Mouse (Mus musculus) gastrocnemius, adult 2 months (tissue): ENCODE measurements around the gene Arsk. TPM values are rescaled to one million over a fixed set of nuclear protein-coding genes. Genes with fewer than 3 reads are reported as not detected.

Experiments
- DNase-seq: peaks from one replicate; pipeline ENCODE4 v3.0.0; 2022
- H3K27ac ChIP-seq: fragments of 200-600 bp; 2 replicates; pipeline ENCODE4 v1.8.1; 2022; ENCODE audit warnings: mild to moderate bottlenecking
- H3K4me3 ChIP-seq: fragments of 200-600 bp; 2 replicates; pipeline ENCODE4 v1.8.1; 2022; ENCODE audit warnings: mild to moderate bottlenecking, moderate library complexity
- CTCF ChIP-seq: fragments of 200-600 bp; IDR thresholded peaks from 2 replicates; pipeline ENCODE4 v1.8.1; 2022; ENCODE audit warnings: antibody characterized with exemption, mild to moderate bottlenecking, moderate library complexity
- intact Hi-C: fragments of 180-260 bp; cut with DNase I; formaldehyde crosslinking; loops from one replicate; pipeline ENCODE4 v1.15.1; 2025
- total RNA-seq, 2 experiments: library from RNA; stranded (reverse); gene quantifications; 2 replicates each; pipeline ENCODE4 v1.2.3; 2021

Gene Arsk
- total RNA-seq, 2 experiments from 2014 or later: 3.5 to 6.7 TPM

GRCm38 (mm10) chr13:76062569-76062968, 35.9 kb downstream of the Arsk start:
- intact Hi-C loops: no loop called here
- Histone ChIP-seq H3K27ac (no peak overlapping the region), H3K4me3 (no peak overlapping the region)
- no peak for DNase-seq
- no peak for TF ChIP-seq CTCF

DNA sequence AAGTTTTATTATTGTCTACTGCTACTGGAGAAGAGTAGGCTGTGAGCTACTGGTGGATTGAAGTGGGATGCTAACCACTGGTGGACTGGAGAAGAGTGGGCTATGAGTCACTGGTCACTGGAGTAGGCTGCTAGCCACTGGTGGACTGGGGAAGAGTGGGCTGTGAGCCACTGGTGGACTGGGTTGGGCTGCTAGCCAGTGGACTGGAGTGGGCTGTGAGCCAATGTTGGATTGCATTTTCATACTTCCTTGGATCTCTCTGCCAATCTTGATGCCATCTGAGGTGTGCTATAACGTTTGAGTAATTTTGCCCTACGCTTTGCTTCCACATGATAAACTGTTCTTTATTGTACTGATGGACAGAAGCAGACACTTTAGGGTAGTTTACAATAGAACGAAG, 36.3 kb downstream of the Arsk start:
- H3K27ac ChIP-seq: no peak overlapping the region
- no peak for DNase-seq
- intact Hi-C loops: no loop called here
- no peak overlapping the region for H3K4me3 ChIP-seq
- no peak for TF ChIP-seq CTCF

- no peak overlapping the region for H3K4me3 ChIP-seq
- no peak for DNase-seq
- TF ChIP-seq CTCF: no peak
- no peak overlapping the region for H3K27ac ChIP-seq
- intact Hi-C loops: no loop called here
Observed at GRCm38 (mm10) chr13:76059591-76059990, 38.9 kb downstream of the Arsk start.

GRCm38 (mm10) chr13:76057267-76058069, 41.0 kb downstream of the Arsk start:
- no peak overlapping the region for H3K4me3 ChIP-seq
- no peak for TF ChIP-seq CTCF
- H3K27ac ChIP-seq: no peak overlapping the region
- intact Hi-C loops: no loop called here
- DNase-seq: no peak

- DNase-seq: no peak
- TF ChIP-seq CTCF: no peak
Observed at GRCm38 (mm10) chr13:76056896-76057266, 41.6 kb downstream of the Arsk start, which contains the start of gene Gpr150. Gpr150 (minus strand) TSS chr13:76056996.

DNA sequence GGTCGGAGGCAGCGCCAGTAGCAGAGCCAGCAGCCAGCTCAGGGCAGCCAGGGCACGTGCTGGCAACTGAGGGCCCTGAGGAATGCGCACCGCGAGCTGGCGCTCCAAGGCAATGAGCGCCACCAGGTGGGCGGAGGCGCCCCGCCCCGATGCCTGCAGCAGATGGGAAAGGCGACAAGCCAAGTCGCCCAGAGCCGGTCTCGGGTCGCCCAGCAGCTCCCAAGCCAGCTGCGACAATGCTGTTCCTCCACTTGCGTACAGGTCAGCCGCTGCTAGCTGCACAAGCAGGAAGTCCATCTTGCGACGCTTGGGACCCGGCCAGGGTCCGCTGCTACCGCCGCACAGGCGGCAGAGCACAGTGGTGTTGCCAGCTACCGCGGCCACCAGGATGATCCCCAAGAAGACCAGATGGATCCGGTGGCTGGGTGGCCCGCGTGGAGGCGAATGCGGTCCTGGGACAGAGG, 42.2 kb downstream of the Arsk start:
- peak; percentile 67 for DNase-seq
- peak; percentile 59 for TF ChIP-seq CTCF
- H3K4me3 ChIP-seq: peak overlapping the region; percentile 70
- no peak overlapping the region for H3K27ac ChIP-seq
- intact Hi-C loops: no loop called here

More at GRCm38 (mm10) chr13:76056896-76057266, 41.6 kb downstream of the Arsk start, which contains the start of gene Gpr150:
- Histone ChIP-seq H3K27ac (no peak within 1 kb of the TSS), H3K4me3 (peak within 1 kb of the TSS; percentile 70)
- intact Hi-C loops: no loop called here

DNA sequence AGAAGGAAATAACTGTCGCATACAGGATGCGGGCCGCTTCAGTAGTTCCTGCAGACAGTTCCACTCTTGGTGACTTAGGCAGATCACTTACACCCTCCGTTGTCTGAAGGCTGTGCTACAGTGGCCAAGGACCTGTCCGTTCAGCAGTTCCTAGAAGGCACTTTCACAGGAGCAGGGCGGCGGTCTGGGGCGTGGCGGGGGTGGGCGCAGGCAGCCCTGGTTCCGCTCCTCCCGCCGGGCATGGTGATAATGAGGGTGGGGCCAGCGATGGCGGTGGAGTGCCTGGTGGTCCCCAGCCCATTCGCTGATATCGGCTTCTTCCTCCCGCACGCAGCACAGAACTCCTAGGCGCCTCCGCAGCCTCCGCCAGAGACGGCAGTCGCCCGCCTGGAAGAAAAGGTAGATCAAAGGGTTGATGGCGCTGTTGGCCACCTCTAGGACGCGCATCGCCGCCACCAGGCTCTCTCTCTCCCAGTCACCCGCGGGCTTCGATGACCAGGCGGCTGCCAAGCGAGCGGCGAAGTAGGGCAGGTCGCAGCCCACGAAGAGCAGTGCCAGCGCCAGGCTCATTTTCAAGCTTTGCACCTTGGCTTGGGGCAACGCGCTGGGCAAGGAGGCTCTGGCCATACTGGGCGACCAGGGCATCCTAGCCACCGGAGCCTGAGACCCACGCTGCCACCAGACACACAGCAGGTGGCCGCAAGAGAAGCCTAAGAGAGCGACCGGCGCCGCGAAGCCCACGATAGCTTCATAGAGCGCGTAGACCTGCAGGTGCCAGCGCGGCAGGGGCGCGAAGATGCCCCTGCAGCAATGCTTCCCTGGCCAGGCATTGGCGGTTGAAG, 42.8 kb downstream of the Arsk start:
- peak overlapping the region; percentile 70 for H3K4me3 ChIP-seq
- TF ChIP-seq CTCF: no peak
- no peak overlapping the region for H3K27ac ChIP-seq
- intact Hi-C loops: no loop called here
- DNase-seq: peak; percentile 42

- no peak overlapping the region for H3K27ac ChIP-seq
- DNase-seq: no peak
- TF ChIP-seq CTCF: no peak
- intact Hi-C loops: no loop called here
- no peak overlapping the region for H3K4me3 ChIP-seq
Observed at GRCm38 (mm10) chr13:76044971-76045370, 53.5 kb downstream of the Arsk start.

GRCm38 (mm10) chr13:76042455-76042854, 56.0 kb downstream of the Arsk start:
- no peak overlapping the region for H3K27ac ChIP-seq
- DNase-seq: no peak
- intact Hi-C loops: no loop called here
- no peak overlapping the region for H3K4me3 ChIP-seq
- no peak for TF ChIP-seq CTCF

GRCm38 (mm10) chr13:76024588-76024987, 73.9 kb downstream of the Arsk start:
- DNase-seq: no peak
- intact Hi-C loops: no loop called here
- H3K27ac ChIP-seq: no peak overlapping the region

GRCm38 (mm10) chr13:76021782-76022181, 76.7 kb downstream of the Arsk start:
- TF ChIP-seq CTCF: peak; percentile 49
- intact Hi-C loops: no loop called here
- H3K27ac ChIP-seq: no peak overlapping the region
- no peak overlapping the region for H3K4me3 ChIP-seq
- no peak for DNase-seq

More at GRCm38 (mm10) chr13:76024588-76024987, 73.9 kb downstream of the Arsk start:
- no peak for TF ChIP-seq CTCF
- no peak overlapping the region for H3K4me3 ChIP-seq

- Histone ChIP-seq H3K27ac (peak overlapping the region; percentile 97), H3K4me3 (peak overlapping the region; percentile 97)
- TF ChIP-seq CTCF: no peak
- DNase-seq: no peak
- intact Hi-C loops: loop anchor here (2.0 kb wide), 2 partner anchors 74 to 80 kb away; partner anchors contain the start of genes Arsk and Ttc37
Observed at GRCm38 (mm10) chr13:76018844-76019400, 79.5 kb downstream of the Arsk start.
